ENCODE assay signal across 10 mouse cellular contexts in the genomic region with DNA sequence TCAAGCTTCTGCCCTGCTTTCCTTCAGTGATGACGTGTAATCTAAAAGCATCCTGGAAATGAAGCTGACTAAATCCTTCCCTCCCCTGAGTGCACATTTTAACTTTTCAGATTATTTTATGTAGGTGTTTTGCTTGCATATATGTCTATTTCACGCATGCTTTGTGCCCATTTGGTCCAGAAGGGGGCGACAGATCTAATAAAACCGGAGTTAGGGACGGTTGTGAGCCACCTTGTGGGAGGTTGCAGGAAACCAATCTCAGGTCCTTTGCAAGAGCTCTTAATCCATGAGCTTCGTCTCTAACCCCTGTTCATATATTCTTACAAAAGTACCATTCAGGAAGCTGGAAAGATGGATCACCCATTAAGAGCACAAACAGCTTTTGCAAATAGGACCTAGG. TPM values are rescaled to one million over a fixed set of nuclear protein-coding genes. Genes with fewer than 3 reads are reported as not detected.
DNase-seq lines count a peak whose midpoint lies in the region; TF ChIP-seq lines count a peak whose summit lies in the region.
"Had no signal": no experiment of that assay in that cellular context is flagged by ENCODE, and none has a peak within 500 bp of the region (broad histone marks: within the 10 kb centered on the region; RNA-seq: fewer than 3 reads in every experiment).

No protein-coding gene starts in this region.

- TF ChIP-seq EP300 in heart, adult 2 months (IDR thresholded peaks at IDR 0.05; ENCODE audit: insufficient read depth, low read depth, low read length): no peak

- peaks cover 5% of the 10 kb centered on the region; the same call in 1 of the 2 replicates for H3K27me3 ChIP-seq in heart, adult 2 months (ENCODE audit: control insufficient read depth, insufficient read depth, low read length)
- H3K27me3 ChIP-seq in limb, embryonic 10.5 days (ENCODE audit: low read depth, poor library complexity, severe bottlenecking): peaks cover 12% of the 10 kb centered on the region
- H3K27me3 ChIP-seq in spleen, adult 2 months (ENCODE audit: control insufficient read depth, insufficient read depth, low read length): no peaks in the 10 kb centered on the region

- H3K4me3 ChIP-seq in heart, adult 2 months: no peak overlapping the region
- H3K4me3 ChIP-seq in limb, embryonic 10.5 days: no peak overlapping the region
- H3K4me3 ChIP-seq in spleen, adult 2 months (ENCODE audit: extremely low read depth, insufficient read depth, insufficient read length): no peak overlapping the region

- no peaks in the 10 kb centered on the region for H3K36me3 ChIP-seq in heart, adult 2 months (ENCODE audit: control insufficient read depth, insufficient read depth, low read length)
- H3K36me3 ChIP-seq in limb, embryonic 10.5 days: no peaks in the 10 kb centered on the region
- H3K36me3 ChIP-seq in spleen, adult 2 months (ENCODE audit: control insufficient read depth, insufficient read depth, low read length): no peaks in the 10 kb centered on the region
- H3K36me3 ChIP-seq: embryonic facial prominence, embryonic 13.5 days; limb, embryonic 15.5 days had no signal

- 47% methylated on average over 6 of the region's 6 CpGs for WGBS in heart, adult 2 months
- WGBS in limb, embryonic 10.5 days: 29% methylated on average over 6 of the region's 6 CpGs
- 47% methylated on average over 6 of the region's 6 CpGs for WGBS in spleen, adult 2 months

- no peak overlapping the region for H3K27ac ChIP-seq in heart, adult 2 months
- H3K27ac ChIP-seq in limb, embryonic 10.5 days: no peak overlapping the region
- H3K27ac ChIP-seq in spleen, adult 2 months (ENCODE audit: insufficient read depth, low read length): no peak overlapping the region
- H3K27ac ChIP-seq: embryonic facial prominence, embryonic 13.5 days; limb, embryonic 15.5 days had no signal

- H3K79me2 ChIP-seq in heart, adult 2 months (replicated peaks; ENCODE audit: control insufficient read depth, insufficient read depth, low read length): no peaks in the 10 kb centered on the region

- intact Hi-C loops in heart, adult 2 months (cut with DNase I): no loop called here
- intact Hi-C loops in heart, postnatal 25 days (cut with DNase I): no loop called here

- H3K9me3 ChIP-seq in limb, embryonic 10.5 days (replicated peaks): no peaks in the 10 kb centered on the region
- H3K9me3 ChIP-seq: embryonic facial prominence, embryonic 13.5 days; limb, embryonic 15.5 days had no signal

- no peak for TF ChIP-seq POLR2A in heart, adult 2 months (IDR thresholded peaks at IDR 0.05; ENCODE audit: insufficient read depth, low read depth, low read length)
- no peak for TF ChIP-seq POLR2A in spleen, adult 2 months (IDR thresholded peaks at IDR 0.05; ENCODE audit: low read depth, low read length)

- TF ChIP-seq CTCF in heart, adult 2 months (IDR thresholded peaks at IDR 0.05): peak; percentile 67
- peak; percentile 31; the same call in 1 of the 2 replicates for TF ChIP-seq CTCF in spleen, adult 2 months (IDR thresholded peaks at IDR 0.05; ENCODE audit: extremely low read depth, insufficient read depth, insufficient read length, insufficient replicate concordance)

- no peak overlapping the region for H3K9ac ChIP-seq in heart, adult 2 months (ENCODE audit: low read depth, low read length)
- H3K9ac ChIP-seq: embryonic facial prominence, embryonic 13.5 days; limb, embryonic 15.5 days had no signal

- H3K4me1 ChIP-seq in heart, adult 2 months (ENCODE audit: control insufficient read depth, insufficient read depth, low read length): peaks cover 2% of the 10 kb centered on the region
- 0 out of 2 replicates have a peak, but pooled peaks cover 9% of the 10 kb centered on the region for H3K4me1 ChIP-seq in limb, embryonic 10.5 days
- no peaks in the 10 kb centered on the region; the same call in 1 of the 2 replicates for H3K4me1 ChIP-seq in spleen, adult 2 months (ENCODE audit: control insufficient read depth, insufficient read depth, insufficient read length)

- no peak for DNase-seq in heart, adult 2 months
- no peak for DNase-seq in heart, postnatal 25 days (ENCODE audit: low spot score)
- DNase-seq in right cerebral cortex, adult 18-20 months: peak; percentile 20
- no peak for DNase-seq in right cerebral cortex, postnatal 36 days (ENCODE audit: low spot score in 2 of 2)
- DNase-seq in c-Kit-negative CD71-positive TER-119-positive erythroid progenitor cells, embryonic 14.5 days (ENCODE audit: low read depth, low spot score): peak; percentile 27
- DNase-seq in limb, embryonic 10.5 days (ENCODE audit: low spot score): peak; percentile 61
- DNase-seq in spleen, adult 2 months (ENCODE audit: low read depth in 1 of 2, low spot score in 2 of 2): peak in 1 of 2 experiments; percentile 34
- DNase-seq in gastrocnemius, adult 18-20 months (ENCODE audit: low spot score): no peak

RNA-seq across cellular contexts. Expression of a gene that starts 1.6 kb away (rescaled TPM):
- total RNA-seq in heart, adult 2 months (2021): not detected
- 0.20 and 0.29 TPM in 2 replicates for polyA plus RNA-seq in heart, adult 2 months (2012; rRNA removed)
- total RNA-seq in heart, postnatal 25 days (2021): not detected
- 0.16 and 0.20 TPM in 2 replicates for polyA plus RNA-seq in limb, embryonic 10.5 days (2016; fragmentation: Nextera tagmentation; extraction: Ambion mirVana)
- polyA plus RNA-seq in spleen, adult 2 months (2012; rRNA removed): not detected in 2 replicates
- 1 to 10 TPM in 1 of 2 experiments, under 1 TPM in 1; 0.57 to 1.3 TPM for total RNA-seq in gastrocnemius, adult 18-20 months (2021)

RNA-seq across cellular contexts. Expression of a gene that starts 25.0 kb away (rescaled TPM):
- total RNA-seq in heart, adult 2 months (2021): 1 to 10 TPM; 6.3 to 8.3 TPM
- polyA plus RNA-seq in heart, adult 2 months (2012; rRNA removed): 3.9 and 4.1 TPM in 2 replicates
- 1 to 10 TPM; 4.8 to 4.9 TPM for total RNA-seq in heart, postnatal 25 days (2021)
- not detected in 2 replicates for polyA plus RNA-seq in limb, embryonic 10.5 days (2016; fragmentation: Nextera tagmentation; extraction: Ambion mirVana)
- polyA plus RNA-seq in spleen, adult 2 months (2012; rRNA removed): 0.90 and 0.99 TPM in 2 replicates
- 1 to 10 TPM; 1.1 to 3.7 TPM for total RNA-seq in gastrocnemius, adult 18-20 months (2021)

RNA-seq across cellular contexts. Expression of a gene that starts 37.9 kb away (rescaled TPM):
- total RNA-seq in heart, adult 2 months (2021): 10 to 100 TPM; 37.4 to 46.9 TPM
- 10.5 and 14.1 TPM in 2 replicates for polyA plus RNA-seq in heart, adult 2 months (2012; rRNA removed)
- total RNA-seq in heart, postnatal 25 days (2021): 10 to 100 TPM; 37.4 to 42.7 TPM
- polyA plus RNA-seq in limb, embryonic 10.5 days (2016; fragmentation: Nextera tagmentation; extraction: Ambion mirVana): 4.0 and 4.6 TPM in 2 replicates
- 15.2 and 16.2 TPM in 2 replicates for polyA plus RNA-seq in spleen, adult 2 months (2012; rRNA removed)
- 10 to 100 TPM; 40.6 to 45.9 TPM for total RNA-seq in gastrocnemius, adult 18-20 months (2021)

Comparison
In these comparisons a context has a peak if more than half of its experiments do, and no peak if none do; other contexts are left out.
1. DNase-seq: peak in right cerebral cortex, adult 18-20 months (single experiment), c-Kit-negative CD71-positive TER-119-positive erythroid progenitor cells, embryonic 14.5 days (single experiment) and limb, embryonic 10.5 days (single experiment); none in heart, adult 2 months (0 of 2), heart, postnatal 25 days (single experiment), right cerebral cortex, postnatal 36 days (0 of 2) and gastrocnemius, adult 18-20 months (single experiment).